Mouse (Mus musculus) midbrain, embryonic 14.5 days (tissue): ENCODE results near the gene Maml1. TPM values are rescaled to one million over a fixed set of nuclear protein-coding genes. Genes with fewer than 3 reads are reported as not detected.

Source experiments
- ATAC-seq: fragments of 200-750 bp; cut with Nextera tagmentation; 2 replicates; pipeline ENCODE4 v1.8.0; 2017; ENCODE audit warnings: moderate number of reproducible peaks, moderate library complexity; ENCODE audit not compliant: low FRiP score, low TSS enrichment
- DNase-seq: peaks from one replicate; pipeline ENCODE4 v3.0.0-alpha.2; 2015
- H3K27ac ChIP-seq: fragments of 300-500 bp; sonication (generic); replicated peaks from 2 replicates; pipeline ENCODE4 v1.5.1; 2014; ENCODE audit warnings: mild to moderate bottlenecking, low read depth, low read length, moderate library complexity
- H3K27me3 ChIP-seq: fragments of 300-500 bp; sonication (generic); 2 replicates; pipeline ENCODE4 v1.6.1; 2014; ENCODE audit warnings: low read length, control low read depth, mixed read lengths; ENCODE audit not compliant: control insufficient read depth, insufficient read depth
- H3K36me3 ChIP-seq: fragments of 300-500 bp; sonication (generic); 2 replicates; pipeline ENCODE4 v1.6.1; 2014; ENCODE audit warnings: low read length, control low read depth; ENCODE audit not compliant: control insufficient read depth, insufficient read depth
- H3K4me1 ChIP-seq: fragments of 300-500 bp; sonication (generic); 2 replicates; pipeline ENCODE4 v1.6.1; 2014; ENCODE audit warnings: mild to moderate bottlenecking, antibody characterized with exemption, low read length, control low read depth; ENCODE audit not compliant: control insufficient read depth, insufficient read depth
- H3K4me2 ChIP-seq: fragments of 300-500 bp; sonication (generic); 2 replicates; pipeline ENCODE4 v1.6.1; 2014; ENCODE audit warnings: mild to moderate bottlenecking, low read length, moderate library complexity
- H3K4me3 ChIP-seq: fragments of 300-500 bp; sonication (generic); replicated peaks from 2 replicates; pipeline ENCODE4 v1.5.1; 2014; ENCODE audit warnings: low read depth, low read length
- H3K9ac ChIP-seq: fragments of 300-500 bp; sonication (generic); replicated peaks from 2 replicates; pipeline ENCODE4 v1.6.1; 2014; ENCODE audit warnings: mild to moderate bottlenecking, low read length, moderate library complexity
- H3K9me3 ChIP-seq: fragments of 300-500 bp; sonication (generic); 2 replicates; pipeline ENCODE4 v1.6.1; 2016; ENCODE audit warnings: low read length, control low read depth, mixed read lengths; ENCODE audit not compliant: control insufficient read depth
- WGBS: fragments of 180-500 bp; shearing (Covaris S2); extraction: QIAGEN DNeasy Blood & Tissue Kit; methylation state at CpG from one replicate; pipeline ENCODE4 v1.1.7; 2014; 5-methylcytosine and 5-hydroxymethylcytosine counted together
- polyA plus RNA-seq: library from polyadenylated mRNA; unstranded; fragments of >200 nt; fragmentation: Nextera tagmentation; extraction: Ambion mirVana; gene quantifications from 2 replicates; pipeline ENCODE4 v1.2.1, GENCODE M21; 2014

The Maml1 gene
- polyA plus RNA-seq, 1 experiment from 2014 or later = 5.6 TPM

DNA sequence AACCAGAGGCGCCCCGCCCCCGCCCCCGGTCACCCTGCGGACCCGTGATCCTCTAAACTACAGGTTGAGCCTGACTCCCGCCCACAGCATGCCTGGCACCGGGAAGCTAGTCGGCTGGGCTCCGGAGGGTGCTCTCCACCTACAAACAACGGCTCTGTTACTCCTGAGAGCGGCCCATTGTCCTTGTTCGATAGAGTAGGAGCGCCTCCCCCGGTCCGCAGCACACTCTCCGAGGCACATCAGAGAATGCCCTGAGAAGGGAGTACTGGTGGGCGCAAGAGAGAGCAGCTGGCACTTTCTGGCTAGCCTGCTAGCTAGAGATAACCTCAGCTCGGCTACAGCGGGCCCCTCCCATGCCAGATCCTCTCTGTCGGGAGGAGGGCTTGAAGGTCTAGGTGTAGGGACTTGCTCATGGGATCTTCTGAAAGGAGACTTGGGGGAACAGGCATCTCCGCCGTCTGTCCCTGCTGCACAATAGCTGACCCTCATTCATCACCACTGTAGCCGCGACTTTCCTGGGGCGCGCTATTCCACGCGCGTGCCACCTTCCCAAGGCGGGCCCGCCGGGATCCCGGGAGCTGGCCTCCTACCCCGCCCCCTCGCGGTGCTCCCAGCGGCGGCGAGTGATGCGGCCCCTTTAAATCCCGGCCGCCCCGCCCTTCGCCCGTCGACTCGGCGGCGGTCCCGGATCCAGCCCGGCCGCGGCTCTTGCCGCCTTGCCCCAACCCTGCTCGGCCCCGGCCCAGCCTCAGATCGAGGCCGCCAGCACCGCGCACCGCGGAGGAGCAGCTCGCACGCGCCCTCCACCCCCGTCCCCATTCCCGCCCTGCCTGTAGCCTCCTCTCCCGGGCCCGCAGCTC is 67.2 kb downstream of the Maml1 start:
- peak; percentile 86 for ATAC-seq
- peak overlapping the region; percentile 73 for H3K4me3 ChIP-seq
- H3K9ac ChIP-seq = peak overlapping the region; percentile 100
- 0 out of 2 replicates have a peak, but pooled peaks cover under 1% of the 10 kb centered on the region for H3K27me3 ChIP-seq
- peaks cover 40% of the 10 kb centered on the region for H3K4me1 ChIP-seq
- peak overlapping the region; percentile 96 for H3K27ac ChIP-seq
- H3K36me3 ChIP-seq = 0 out of 2 replicates have a peak, but pooled peaks cover 3% of the 10 kb centered on the region
- under 1% methylated on average over 70 of the region's 70 CpGs for WGBS
- DNase-seq = peak; percentile 93
- peak overlapping the region; percentile 92 for H3K4me2 ChIP-seq
- H3K9me3 ChIP-seq = no peaks in the 10 kb centered on the region

DNA sequence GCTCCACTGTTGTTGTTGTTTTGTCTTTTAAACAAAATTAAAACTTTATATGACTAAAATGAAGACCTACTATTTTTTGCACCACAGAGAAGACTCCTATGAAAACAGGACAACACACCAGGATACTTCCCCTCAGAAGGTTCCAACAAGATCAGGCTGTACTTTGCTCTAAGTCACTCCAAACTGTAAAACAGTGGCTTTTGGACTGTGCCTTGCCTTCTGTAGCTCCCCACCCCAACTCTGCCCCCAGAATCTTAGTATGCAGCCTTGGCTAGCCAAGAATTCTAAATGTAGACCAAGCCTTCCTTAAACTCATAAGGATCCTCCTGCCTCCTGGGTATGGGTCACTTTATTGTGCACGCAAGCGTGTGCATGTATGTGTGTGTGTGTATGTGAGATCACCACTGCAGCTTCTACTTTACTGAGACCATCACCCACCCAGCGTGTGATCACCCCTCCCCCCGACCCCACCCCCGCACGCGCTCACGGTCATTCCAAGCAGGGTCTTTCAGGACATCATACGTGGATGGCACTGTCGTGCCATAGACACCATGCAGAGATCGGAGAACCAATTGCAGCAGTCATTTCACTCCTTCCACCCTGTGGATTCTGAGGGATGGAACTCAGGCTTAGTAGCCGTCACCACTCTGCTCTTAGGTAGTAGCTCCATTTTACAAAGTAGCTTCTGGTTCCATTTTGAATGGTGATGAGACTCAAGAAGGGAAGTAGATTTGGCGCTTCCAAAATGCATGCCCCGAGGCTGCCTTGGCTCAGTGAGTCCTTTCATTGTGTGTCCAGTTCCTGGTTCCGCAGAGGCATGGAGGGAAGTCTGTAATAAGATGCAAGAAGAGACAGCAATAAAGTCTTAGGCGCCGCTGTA is 68.1 kb downstream of the Maml1 start:
- peak overlapping the region; percentile 73 for H3K4me3 ChIP-seq
- H3K27ac ChIP-seq = peak overlapping the region; percentile 96
- DNase-seq (peak; percentile 69), ATAC-seq (peak; percentile 12; the same call in 1 of the 2 replicates)
- no peaks in the 10 kb centered on the region for H3K9me3 ChIP-seq
- H3K27me3 ChIP-seq = no peaks in the 10 kb centered on the region
- H3K4me1 ChIP-seq = peaks cover 40% of the 10 kb centered on the region
- 0 out of 2 replicates have a peak, but pooled peaks cover 3% of the 10 kb centered on the region for H3K36me3 ChIP-seq
- peak overlapping the region; percentile 100 for H3K9ac ChIP-seq
- peak overlapping the region; percentile 92 for H3K4me2 ChIP-seq
- 7% methylated on average over 17 of the region's 17 CpGs for WGBS

DNA sequence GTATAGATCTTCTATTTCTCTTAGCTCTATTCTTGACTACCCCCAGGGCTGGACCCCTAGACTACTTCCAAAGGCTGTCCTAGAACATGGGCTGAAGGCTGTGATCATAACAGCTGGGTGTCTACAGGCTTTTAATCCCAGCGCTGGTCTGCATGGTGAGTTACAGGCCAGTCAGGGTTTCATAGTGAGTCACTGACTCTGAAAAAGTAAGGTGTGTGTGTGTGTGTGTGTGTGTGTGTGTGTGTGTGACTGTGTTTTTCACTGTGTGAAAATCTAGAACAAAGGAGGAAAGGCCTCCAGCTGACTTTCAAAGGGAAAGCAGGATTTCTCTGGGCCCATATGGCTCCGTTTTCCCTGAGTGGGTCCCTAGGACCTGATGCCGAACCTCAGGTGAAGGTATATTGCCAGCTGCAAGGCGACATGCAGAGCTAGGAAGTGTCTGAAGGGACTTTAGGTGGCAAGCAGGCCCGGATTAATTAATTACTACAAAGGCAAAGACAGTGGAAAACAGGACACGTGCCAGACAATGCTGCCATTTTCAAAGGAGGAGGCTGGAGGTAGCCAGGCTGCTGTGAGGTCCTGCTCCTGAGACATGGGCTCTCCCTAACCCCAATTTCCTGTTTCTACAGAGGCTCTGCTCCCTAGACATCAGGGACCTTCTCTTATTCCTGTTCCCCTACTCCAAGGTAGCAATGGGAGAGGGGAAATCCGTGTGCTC is 69.4 kb downstream of the Maml1 start:
- Histone ChIP-seq H3K4me2 (peak overlapping the region; percentile 92), H3K4me3 (peak overlapping the region; percentile 73; the same call in 1 of the 2 replicates), H3K4me1 (peaks cover 36% of the 10 kb centered on the region), H3K36me3 (no peaks in the 10 kb centered on the region), H3K9me3 (no peaks in the 10 kb centered on the region), H3K27ac (peak overlapping the region; percentile 45; the same call in 1 of the 2 replicates), H3K27me3 (no peaks in the 10 kb centered on the region), H3K9ac (peak overlapping the region; percentile 29)
- WGBS = 52% methylated on average over 7 of the region's 7 CpGs
- DNase-seq = no peak
- no peak for ATAC-seq

DNA sequence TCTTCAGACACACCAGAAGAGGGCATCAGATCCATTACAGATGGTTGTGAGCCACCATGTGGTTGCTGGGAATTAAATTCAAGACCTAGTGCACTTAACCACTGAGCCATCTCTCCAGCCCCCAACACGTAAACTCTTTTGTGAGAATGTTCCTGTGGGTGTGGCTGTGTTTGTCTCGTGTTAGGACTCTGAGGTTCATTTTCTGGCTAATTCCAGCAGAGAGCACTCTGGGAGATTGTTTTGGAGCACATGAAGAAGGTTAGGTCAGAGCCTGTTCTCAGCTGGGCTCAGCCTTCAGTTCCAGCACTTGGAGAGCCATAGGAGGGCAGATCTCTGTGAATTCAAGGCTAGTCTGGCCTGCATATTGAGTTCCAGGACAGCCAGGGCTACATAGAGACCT is 72.3 kb downstream of the Maml1 start:
- H3K4me1 ChIP-seq = peaks cover 23% of the 10 kb centered on the region
- DNase-seq (no peak), ATAC-seq (no peak)
- H3K36me3 ChIP-seq = no peaks in the 10 kb centered on the region
- H3K27me3 ChIP-seq = no peaks in the 10 kb centered on the region
- no peak overlapping the region for H3K4me3 ChIP-seq
- no peak overlapping the region for H3K9ac ChIP-seq
- H3K9me3 ChIP-seq = no peaks in the 10 kb centered on the region
- 55% methylated on average over 2 of the region's 2 CpGs for WGBS
- H3K4me2 ChIP-seq = no peak overlapping the region
- no peak overlapping the region for H3K27ac ChIP-seq

DNA sequence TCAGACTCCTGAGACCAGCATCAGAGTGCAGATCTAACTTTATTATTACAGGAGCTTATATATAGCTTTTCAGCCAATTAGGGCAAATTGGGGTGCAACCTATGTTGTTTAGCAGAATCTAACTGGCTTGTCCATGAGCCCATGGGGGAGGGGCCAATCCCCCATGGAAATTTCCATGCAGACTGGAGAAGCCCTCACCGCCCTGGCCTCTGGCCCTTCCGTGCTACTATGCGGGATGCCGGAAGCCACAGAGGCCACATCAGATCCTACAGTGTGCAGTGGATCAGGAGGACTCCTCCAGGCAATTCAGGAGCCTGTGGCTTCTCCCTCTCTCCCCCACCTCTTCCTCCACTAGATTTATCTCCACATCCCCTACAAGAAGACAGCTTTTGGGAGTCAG is 74.3 kb downstream of the Maml1 start:
- Histone ChIP-seq H3K4me2 (no peak overlapping the region), H3K27me3 (no peaks in the 10 kb centered on the region), H3K36me3 (no peaks in the 10 kb centered on the region), H3K9me3 (no peaks in the 10 kb centered on the region), H3K4me3 (no peak overlapping the region), H3K27ac (no peak overlapping the region), H3K4me1 (peaks cover 10% of the 10 kb centered on the region), H3K9ac (no peak overlapping the region)
- DNase-seq = no peak
- ATAC-seq = no peak
- WGBS = 67% methylated on average over 4 of the region's 4 CpGs

DNA sequence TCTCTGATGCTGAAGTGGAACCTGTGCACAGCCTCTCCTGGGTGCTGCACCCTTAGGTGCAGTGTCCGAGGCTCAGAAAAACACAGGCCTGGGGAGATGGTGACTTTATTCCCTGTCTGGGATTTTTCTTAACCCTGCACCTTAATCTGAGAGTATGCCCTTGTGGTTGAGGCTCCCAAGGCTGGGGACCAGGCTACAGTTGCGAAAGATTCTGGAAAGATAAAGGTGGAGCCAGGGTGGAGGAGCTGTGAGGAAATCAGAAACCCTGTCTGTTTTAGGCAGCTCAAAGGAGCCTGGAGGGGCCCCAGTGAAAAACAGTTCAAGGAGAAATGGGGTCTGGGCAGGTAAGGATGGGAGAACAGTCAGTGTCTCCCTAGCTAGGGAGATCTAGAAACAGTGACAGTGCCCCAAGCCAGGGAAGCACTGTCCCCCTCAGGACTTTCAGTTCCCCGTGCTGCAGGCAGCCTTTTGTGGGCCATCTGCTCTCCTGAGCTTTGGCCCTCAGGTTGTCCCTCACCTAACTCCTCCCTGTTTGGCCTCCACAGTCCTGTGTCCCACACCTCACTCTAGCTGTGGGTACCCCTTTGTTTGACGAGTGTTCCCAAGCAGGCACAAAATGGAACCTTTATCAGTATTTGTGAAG is 75.3 kb downstream of the Maml1 start:
- Histone ChIP-seq H3K4me2 (no peak overlapping the region), H3K27ac (no peak overlapping the region)
- WGBS = 82% methylated on average over 4 of the region's 4 CpGs

DNA sequence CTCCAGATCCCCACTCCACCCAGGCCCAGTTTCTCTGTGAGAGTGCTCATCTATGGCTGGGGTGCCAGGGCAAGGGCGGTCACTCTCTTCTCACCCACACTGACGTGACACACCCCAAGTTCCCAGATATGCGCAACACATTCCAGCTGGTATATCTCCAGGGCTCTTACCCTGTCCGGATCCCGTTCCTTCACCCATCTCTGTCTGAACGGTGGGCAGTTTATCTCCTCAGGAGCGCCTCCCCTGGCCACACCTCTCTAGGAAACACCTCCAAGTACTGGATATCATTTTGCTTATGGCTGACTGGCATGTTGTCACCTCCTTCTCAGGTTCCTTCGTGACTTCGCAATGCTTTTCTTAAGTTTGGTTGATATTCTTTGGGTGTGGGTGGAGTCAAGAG is 76.5 kb downstream of the Maml1 start:
- no peak overlapping the region for H3K4me3 ChIP-seq
- ATAC-seq = no peak
- H3K9ac ChIP-seq = no peak overlapping the region
- no peaks in the 10 kb centered on the region for H3K36me3 ChIP-seq
- no peak overlapping the region for H3K27ac ChIP-seq
- H3K4me1 ChIP-seq = peaks cover 11% of the 10 kb centered on the region; the same call in 1 of the 2 replicates
- WGBS = 26% methylated on average over 9 of the region's 9 CpGs
- H3K27me3 ChIP-seq = no peaks in the 10 kb centered on the region
- H3K9me3 ChIP-seq = no peaks in the 10 kb centered on the region
- no peak overlapping the region for H3K4me2 ChIP-seq
- DNase-seq = no peak

More for the DNA sequence above, 75.3 kb downstream of the Maml1 start:
- Histone ChIP-seq H3K9me3 (no peaks in the 10 kb centered on the region), H3K4me3 (no peak overlapping the region), H3K27me3 (no peaks in the 10 kb centered on the region), H3K4me1 (0 out of 2 replicates have a peak, but pooled peaks cover 6% of the 10 kb centered on the region), H3K36me3 (no peaks in the 10 kb centered on the region), H3K9ac (no peak overlapping the region)
- DNase-seq (no peak), ATAC-seq (no peak)

DNA sequence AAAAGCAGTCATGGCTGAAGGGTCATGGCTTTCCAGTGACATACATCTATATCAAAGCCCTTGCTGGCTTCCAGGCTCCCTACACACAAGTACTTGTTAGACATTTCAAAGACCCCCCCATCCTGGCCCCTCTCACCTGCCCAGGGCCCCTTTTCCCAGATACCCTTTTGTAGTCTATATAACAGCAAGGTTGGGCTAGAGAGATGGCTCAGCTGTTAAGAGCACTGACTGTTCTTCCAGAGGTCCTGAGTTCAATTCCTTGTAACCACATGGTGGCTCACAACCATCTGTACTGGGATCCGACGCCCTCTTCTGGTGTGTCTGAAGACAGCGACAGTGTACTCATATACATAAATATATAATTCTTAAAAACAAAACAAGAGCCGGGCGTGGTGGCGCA is 77.5 kb downstream of the Maml1 start:
- peaks cover 11% of the 10 kb centered on the region; the same call in 1 of the 2 replicates for H3K4me1 ChIP-seq
- H3K9ac ChIP-seq = no peak overlapping the region
- no peak overlapping the region for H3K27ac ChIP-seq
- DNase-seq (no peak), ATAC-seq (no peak)
- H3K9me3 ChIP-seq = no peaks in the 10 kb centered on the region
- H3K4me3 ChIP-seq = no peak overlapping the region
- no peak overlapping the region for H3K4me2 ChIP-seq
- 90% methylated on average over 6 of the region's 6 CpGs for WGBS
- no peaks in the 10 kb centered on the region for H3K27me3 ChIP-seq
- no peaks in the 10 kb centered on the region for H3K36me3 ChIP-seq
